Mouse (Mus musculus) spleen, adult 2 months (tissue): ENCODE data around the gene Cldn14.

Source experiments
- CTCF ChIP-seq: fragments of 200-500 bp; IDR thresholded peaks from 2 replicates; pipeline ENCODE4 v1.5.1; 2011; ENCODE audit warnings: mild to moderate bottlenecking, inconsistent platforms; ENCODE audit not compliant: insufficient read depth, insufficient read length, insufficient replicate concordance; ENCODE audit errors: extremely low read depth
- POLR2A ChIP-seq: fragments of 200-500 bp; IDR thresholded peaks from 2 replicates; pipeline ENCODE4 v1.6.1; 2011; ENCODE audit warnings: low read depth, low read length, inconsistent platforms

- TF ChIP-seq POLR2A: no peak
- TF ChIP-seq CTCF: no peak
Observed at GRCm38 (mm10) chr16:93884722-93885113, 123.9 kb downstream of the Cldn14 start.
